Mouse (Mus musculus): Measurements from ENCODE around the gene Angel1. TPM values are rescaled to one million over a fixed set of nuclear protein-coding genes. Genes with fewer than 3 reads are reported as not detected.

The Angel1 gene
- polyA plus RNA-seq, 1 experiment, result 23.6 TPM

DNA sequence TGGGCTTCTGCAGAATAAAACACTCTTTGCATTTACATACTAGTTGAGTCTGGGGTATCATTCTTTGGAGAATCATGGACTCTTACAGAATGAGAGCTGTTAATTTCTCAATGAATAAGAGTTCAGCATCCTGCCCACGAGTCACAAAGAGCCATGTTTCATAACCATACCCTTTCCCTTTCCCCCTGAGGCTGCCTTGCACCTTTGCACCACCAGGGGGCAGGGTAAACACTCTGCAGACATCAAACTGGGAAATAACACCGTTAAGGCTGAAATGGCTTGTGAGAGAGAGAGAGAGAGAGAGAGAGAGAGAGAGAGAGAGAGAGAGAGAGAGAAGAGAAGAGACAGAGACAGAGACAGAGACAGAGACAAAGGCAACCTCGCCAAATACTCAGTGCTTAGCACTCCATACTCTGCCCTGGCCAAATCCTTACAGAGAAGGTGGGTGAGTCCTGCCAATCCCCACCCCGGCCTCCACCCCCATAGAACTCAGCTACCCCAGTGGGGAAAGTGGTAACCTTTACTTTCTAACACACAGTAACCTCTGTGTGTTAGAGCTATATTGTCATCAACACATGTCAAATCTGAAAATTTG is 42.8 kb upstream of the Angel1 start:
- TF ChIP-seq POLR2A (IDR thresholded peaks at IDR 0.05; ENCODE audit: borderline replicate concordance, insufficient read depth, low read length) (no peak), CTCF (IDR thresholded peaks at IDR 0.05; ENCODE audit: borderline replicate concordance, insufficient read depth, low read depth, low read length) (peak; percentile 90)
- 38% methylated on average over 4 of the region's 4 CpGs for WGBS
- Histone ChIP-seq H3K27me3 (ENCODE audit: control insufficient read depth, insufficient read depth, low read length) (no peaks in the 10 kb centered on the region), H3K4me3 (replicated peaks; ENCODE audit: insufficient read depth, low read depth, low read length) (no peak overlapping the region), H3K27ac (ENCODE audit: insufficient read depth, low read length) (no peak overlapping the region), H3K4me1 (ENCODE audit: control insufficient read depth, insufficient read depth, low read length) (peaks cover 8% of the 10 kb centered on the region)
- DNase-seq, result peak; percentile 82 to 90

DNA sequence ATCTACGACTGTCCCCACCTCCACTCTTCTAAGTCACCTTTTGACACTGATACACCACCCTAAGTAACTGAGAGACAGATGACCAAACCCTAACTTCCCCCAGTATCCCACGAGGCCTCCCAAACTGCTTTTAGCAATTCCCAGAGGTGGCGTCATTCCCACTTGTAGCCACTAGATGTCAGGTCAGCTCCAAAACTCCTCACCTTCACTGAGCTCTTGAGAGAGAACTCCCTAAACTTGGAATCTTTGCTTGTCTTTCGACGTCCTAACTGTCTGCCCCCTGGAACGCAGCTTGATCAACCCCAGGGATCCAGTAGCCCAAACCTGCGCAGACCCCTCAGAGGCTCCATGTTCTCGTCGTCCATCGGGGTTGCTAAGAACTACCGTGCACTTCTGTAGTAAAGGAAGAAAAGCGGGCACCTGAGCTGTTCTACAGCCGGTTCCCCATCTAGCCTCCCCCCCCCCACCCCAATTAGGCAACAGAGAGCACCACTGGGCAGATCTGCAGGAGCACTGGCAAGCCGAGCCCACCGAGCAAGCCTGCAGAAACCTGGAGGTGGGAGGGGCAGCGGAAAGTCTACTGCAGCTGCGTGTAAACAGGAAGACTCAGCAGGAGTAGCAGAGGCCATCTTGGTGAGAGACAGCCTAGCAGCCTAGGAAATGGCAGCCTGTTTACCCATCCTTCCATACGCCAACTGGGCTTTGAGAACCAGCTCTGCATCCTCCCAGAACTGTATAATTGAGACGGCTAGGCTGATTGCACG is 41.8 kb upstream of the Angel1 start:
- no peak overlapping the region for H3K27ac ChIP-seq (ENCODE audit: insufficient read depth, low read length)
- H3K27me3 ChIP-seq (ENCODE audit: control insufficient read depth, insufficient read depth, low read length), result no peaks in the 10 kb centered on the region
- TF ChIP-seq POLR2A (IDR thresholded peaks at IDR 0.05; ENCODE audit: borderline replicate concordance, insufficient read depth, low read length) (no peak), CTCF (IDR thresholded peaks at IDR 0.05; ENCODE audit: borderline replicate concordance, insufficient read depth, low read depth, low read length) (peak; percentile 86)
- no peak overlapping the region for H3K4me3 ChIP-seq (replicated peaks; ENCODE audit: insufficient read depth, low read depth, low read length)
- 37% methylated on average over 20 of the region's 20 CpGs for WGBS
- H3K4me1 ChIP-seq (ENCODE audit: control insufficient read depth, insufficient read depth, low read length), result peaks cover 8% of the 10 kb centered on the region
- DNase-seq, result peak; percentile 60 to 72

DNA sequence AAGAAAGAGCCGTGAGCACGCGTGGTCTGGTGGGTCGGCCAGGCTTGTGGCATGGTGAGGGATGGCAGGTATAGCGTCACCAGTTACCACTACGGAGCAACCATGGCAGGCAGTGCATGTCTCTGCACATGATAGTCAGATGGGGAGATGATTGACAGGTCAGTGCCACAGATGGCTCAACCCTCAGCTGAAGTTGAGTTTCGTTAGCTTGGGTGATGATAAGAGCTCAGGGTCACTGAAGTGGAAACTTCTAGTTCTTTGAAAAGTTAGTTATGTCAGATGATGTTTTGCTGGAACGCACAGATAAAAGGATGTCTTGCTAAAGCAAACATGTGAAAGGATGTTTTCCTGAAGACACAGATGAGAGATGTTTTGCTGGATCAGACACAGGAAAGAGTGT is 40.2 kb upstream of the Angel1 start:
- DNase-seq, result no peak
- no peak for TF ChIP-seq CTCF (IDR thresholded peaks at IDR 0.05; ENCODE audit: borderline replicate concordance, insufficient read depth, low read depth, low read length)
- TF ChIP-seq POLR2A (IDR thresholded peaks at IDR 0.05; ENCODE audit: borderline replicate concordance, insufficient read depth, low read length), result no peak
- no peak overlapping the region for H3K4me3 ChIP-seq (replicated peaks; ENCODE audit: insufficient read depth, low read depth, low read length)
- no peak overlapping the region for H3K27ac ChIP-seq (ENCODE audit: insufficient read depth, low read length)
- 89% methylated on average over 8 of the region's 8 CpGs for WGBS
- H3K4me1 ChIP-seq (ENCODE audit: control insufficient read depth, insufficient read depth, low read length), result peaks cover 8% of the 10 kb centered on the region
- H3K27me3 ChIP-seq (ENCODE audit: control insufficient read depth, insufficient read depth, low read length), result no peaks in the 10 kb centered on the region

DNA sequence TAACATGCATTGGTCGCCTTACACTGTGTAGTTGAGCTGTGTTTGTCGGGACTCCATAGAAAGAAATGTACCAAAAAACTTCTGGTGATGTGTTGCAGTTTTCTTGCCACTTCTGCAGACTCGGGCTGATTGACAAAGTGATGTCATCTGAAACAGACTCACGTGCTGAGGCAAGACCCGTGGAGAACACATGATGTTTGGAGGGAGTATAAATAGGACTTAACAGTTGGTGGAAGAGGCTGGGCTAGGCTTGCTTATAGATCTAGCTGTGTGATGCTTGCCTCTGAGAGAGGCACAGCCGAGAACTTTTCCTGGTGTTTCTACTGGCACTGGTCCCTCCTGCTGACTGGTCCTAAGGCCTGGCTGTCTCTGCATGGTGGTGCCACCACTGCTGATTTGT is 37.8 kb upstream of the Angel1 start:
- Histone ChIP-seq H3K27me3 (ENCODE audit: control insufficient read depth, insufficient read depth, low read length) (no peaks in the 10 kb centered on the region), H3K4me1 (ENCODE audit: control insufficient read depth, insufficient read depth, low read length) (no peaks in the 10 kb centered on the region), H3K27ac (ENCODE audit: insufficient read depth, low read length) (no peak overlapping the region), H3K4me3 (replicated peaks; ENCODE audit: insufficient read depth, low read depth, low read length) (no peak overlapping the region)
- DNase-seq, result no peak
- no peak for TF ChIP-seq CTCF (IDR thresholded peaks at IDR 0.05; ENCODE audit: borderline replicate concordance, insufficient read depth, low read depth, low read length)
- WGBS, result 62% methylated on average over 6 of the region's 6 CpGs

DNA sequence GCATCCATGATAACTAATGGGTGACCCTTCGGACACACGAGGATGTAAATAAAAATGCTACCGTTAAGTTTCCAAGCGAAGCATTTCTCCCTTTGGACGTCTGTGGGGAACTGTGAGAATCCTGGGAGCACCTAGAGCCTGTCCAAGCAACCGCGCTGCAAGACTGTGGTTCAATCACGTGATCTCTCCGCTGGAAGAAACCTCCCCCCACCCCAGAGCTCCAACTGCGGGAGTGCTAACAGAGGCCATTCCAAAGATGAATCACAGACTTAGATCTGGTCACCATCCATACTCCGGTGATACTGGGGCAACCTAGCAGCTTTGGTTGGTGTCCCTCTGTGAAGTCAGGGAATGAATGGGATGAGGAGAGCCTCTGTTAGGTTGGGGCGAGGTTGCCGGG is 34.8 kb upstream of the Angel1 start:
- no peaks in the 10 kb centered on the region for H3K4me1 ChIP-seq (ENCODE audit: control insufficient read depth, insufficient read depth, low read length)
- no peak for DNase-seq
- no peaks in the 10 kb centered on the region for H3K27me3 ChIP-seq (ENCODE audit: control insufficient read depth, insufficient read depth, low read length)
- no peak overlapping the region for H3K4me3 ChIP-seq (replicated peaks; ENCODE audit: insufficient read depth, low read depth, low read length)
- WGBS, result 78% methylated on average over 13 of the region's 13 CpGs
- no peak overlapping the region for H3K27ac ChIP-seq (ENCODE audit: insufficient read depth, low read length)
- TF ChIP-seq POLR2A (IDR thresholded peaks at IDR 0.05; ENCODE audit: borderline replicate concordance, insufficient read depth, low read length) (no peak), CTCF (IDR thresholded peaks at IDR 0.05; ENCODE audit: borderline replicate concordance, insufficient read depth, low read depth, low read length) (no peak)

DNA sequence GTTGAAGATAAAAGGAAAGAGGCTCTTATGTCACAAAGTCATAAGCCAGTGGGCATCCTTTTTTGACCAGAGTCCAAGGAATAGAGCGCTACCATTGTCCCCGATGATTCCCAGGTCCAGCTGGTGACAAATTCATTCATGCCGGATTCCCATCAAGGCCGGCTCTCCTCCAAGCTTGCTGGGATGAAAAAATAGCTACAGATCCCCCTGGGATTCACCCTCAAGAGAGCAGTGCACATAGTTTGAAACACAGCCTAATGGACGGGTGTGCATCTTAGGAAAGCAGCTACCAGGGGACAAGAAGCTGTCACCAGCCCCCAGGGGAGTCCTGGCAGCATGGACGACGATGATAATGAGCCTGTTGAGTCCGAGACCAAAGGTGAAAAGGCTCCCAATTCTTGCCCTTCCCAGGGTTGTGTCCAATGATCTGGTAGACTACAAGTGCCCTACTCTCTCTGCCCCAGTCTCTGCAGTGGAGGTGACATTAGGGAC is 8.1 kb upstream of the Angel1 start, which contains the start of gene Lrrc74a:
Gene Lrrc74a, plus strand, starts transcription at position 51 of the 492 bp plus-strand sequence.
- H3K4me3 ChIP-seq (replicated peaks; ENCODE audit: insufficient read depth, low read depth, low read length), result no peak within 1 kb of the TSS
- no peak for DNase-seq
- TF ChIP-seq CTCF (IDR thresholded peaks at IDR 0.05; ENCODE audit: borderline replicate concordance, insufficient read depth, low read depth, low read length) (no peak), POLR2A (IDR thresholded peaks at IDR 0.05; ENCODE audit: borderline replicate concordance, insufficient read depth, low read length) (no peak)
- WGBS, result 51% methylated on average over 8 of the region's 8 CpGs
- no peaks in the 10 kb centered on the region for H3K27me3 ChIP-seq (ENCODE audit: control insufficient read depth, insufficient read depth, low read length)
- H3K27ac ChIP-seq (ENCODE audit: insufficient read depth, low read length), result no peak within 1 kb of the TSS
- no peaks in the 10 kb centered on the region for H3K4me1 ChIP-seq (ENCODE audit: control insufficient read depth, insufficient read depth, low read length)

DNA sequence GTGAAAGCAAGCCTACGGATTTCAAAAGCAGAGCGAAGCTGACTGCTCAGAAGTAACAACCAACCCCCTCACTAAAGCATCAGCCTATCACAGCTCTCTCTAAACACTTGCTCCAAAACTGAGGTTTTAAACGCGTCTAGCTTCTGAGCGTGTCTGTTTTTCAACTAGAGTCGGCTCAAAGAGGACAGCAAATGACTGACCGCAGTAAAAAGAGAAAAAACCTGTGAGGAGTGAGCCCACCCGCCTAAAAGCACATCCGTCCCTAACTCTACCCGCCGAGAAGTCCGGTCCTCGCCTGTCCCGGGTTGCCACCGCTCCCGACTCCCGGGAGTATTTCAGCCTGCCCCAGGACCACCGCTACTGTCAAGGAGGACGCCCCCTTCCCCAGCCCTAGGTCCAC is 554 bp downstream of the Angel1 start:
- Histone ChIP-seq H3K27me3 (ENCODE audit: control insufficient read depth, insufficient read depth, low read length) (no peaks in the 10 kb centered on the region), H3K4me1 (ENCODE audit: control insufficient read depth, insufficient read depth, low read length) (peaks cover 7% of the 10 kb centered on the region), H3K4me3 (replicated peaks; ENCODE audit: insufficient read depth, low read depth, low read length) (peak overlapping the region; percentile 77), H3K27ac (ENCODE audit: insufficient read depth, low read length) (peak overlapping the region; percentile 42)
- TF ChIP-seq POLR2A (IDR thresholded peaks at IDR 0.05; ENCODE audit: borderline replicate concordance, insufficient read depth, low read length), result no peak
- TF ChIP-seq CTCF (IDR thresholded peaks at IDR 0.05; ENCODE audit: borderline replicate concordance, insufficient read depth, low read depth, low read length), result no peak
- no peak for DNase-seq
- under 1% methylated on average over 19 of the region's 19 CpGs for WGBS

DNA sequence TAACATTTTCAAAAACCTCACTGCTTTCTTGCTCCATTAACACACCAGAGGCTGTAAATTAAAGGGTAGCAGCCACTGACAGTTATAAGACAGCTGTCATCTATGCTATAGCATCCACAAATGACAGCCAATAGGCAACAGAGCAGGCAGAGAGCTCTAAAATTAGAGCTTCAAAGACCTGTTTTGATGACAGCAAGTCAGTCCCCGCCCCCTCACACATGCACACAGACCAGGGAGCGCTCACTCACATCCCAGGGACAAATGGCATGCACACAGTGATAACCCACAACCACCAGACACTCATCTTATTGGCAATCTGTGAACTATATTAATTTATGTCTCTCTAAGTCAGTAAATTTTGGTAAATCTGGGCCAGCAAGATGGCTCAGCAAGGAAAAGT is 2.0 kb downstream of the Angel1 start:
- peak in 1 of 2 experiments; percentile 38 for DNase-seq
- Histone ChIP-seq H3K27ac (ENCODE audit: insufficient read depth, low read length) (no peak overlapping the region), H3K27me3 (ENCODE audit: control insufficient read depth, insufficient read depth, low read length) (no peaks in the 10 kb centered on the region), H3K4me3 (replicated peaks; ENCODE audit: insufficient read depth, low read depth, low read length) (no peak overlapping the region), H3K4me1 (ENCODE audit: control insufficient read depth, insufficient read depth, low read length) (peaks cover 16% of the 10 kb centered on the region)
- 72% methylated on average over 2 of the region's 2 CpGs for WGBS
- TF ChIP-seq POLR2A (IDR thresholded peaks at IDR 0.05; ENCODE audit: borderline replicate concordance, insufficient read depth, low read length), result no peak
- no peak for TF ChIP-seq CTCF (IDR thresholded peaks at IDR 0.05; ENCODE audit: borderline replicate concordance, insufficient read depth, low read depth, low read length)
